14 mouse cellular contexts compared by ENCODE assay signal in genomic region chr10:96571176-96571575, GRCm38 (mm10). TPM values are rescaled to one million over a fixed set of nuclear protein-coding genes. Genes with fewer than 3 reads are reported as not detected.
A peak's percentile ranks its signal among the peaks of the same experiment; 100 is the strongest.
DNase-seq lines count a peak whose midpoint lies in the region; ATAC-seq lines count a peak whose summit lies in the region.
"Had no signal": no experiment of that assay in that cellular context is flagged by ENCODE, and none has a peak within 500 bp of the region (broad histone marks: within the 10 kb centered on the region; RNA-seq: fewer than 3 reads in every experiment).

No protein-coding gene starts in this region.

- DNase-seq in adipocyte (ENCODE audit: low spot score): peak; percentile 98
- peak; percentile 57 for DNase-seq in embryonic facial prominence, embryonic 14.5 days (ENCODE audit: low spot score)
- DNase-seq in kidney, postnatal 36 days: peak; percentile 11 to 12
- DNase-seq in heart, postnatal 36 days: no peak
- no peak for DNase-seq in cerebellum, postnatal 4 days (ENCODE audit: low spot score in 2 of 2)
- DNase-seq in right cerebral cortex, postnatal 4 days: no peak
- DNase-seq: cerebellum, adult 8-10 months; embryo, embryonic 11 days; lung, embryonic 14.5 days had no signal

- no peak overlapping the region for H3K4me3 ChIP-seq in hindbrain, embryonic 12.5 days
- no peak overlapping the region for H3K4me3 ChIP-seq in hindbrain, embryonic 13.5 days
- no peak overlapping the region for H3K4me3 ChIP-seq in embryonic facial prominence, embryonic 14.5 days (ENCODE audit: low read depth, low read length)
- H3K4me3 ChIP-seq: forebrain, embryonic 10.5 days; limb, embryonic 13.5 days had no signal

- WGBS in hindbrain, embryonic 12.5 days: 48% methylated on average over 4 of the region's 4 CpGs
- WGBS in hindbrain, embryonic 13.5 days: 59% methylated on average over 4 of the region's 4 CpGs
- 44% methylated on average over 4 of the region's 4 CpGs for WGBS in embryonic facial prominence, embryonic 14.5 days

- no peaks in the 10 kb centered on the region for H3K27me3 ChIP-seq in hindbrain, embryonic 12.5 days
- no peaks in the 10 kb centered on the region for H3K27me3 ChIP-seq in hindbrain, embryonic 13.5 days
- H3K27me3 ChIP-seq in embryonic facial prominence, embryonic 14.5 days (replicated peaks; ENCODE audit: control insufficient read depth, insufficient read depth, low read length): no peaks in the 10 kb centered on the region
- H3K27me3 ChIP-seq: limb, embryonic 13.5 days had no signal

- H3K9me3 ChIP-seq in hindbrain, embryonic 12.5 days (replicated peaks): 0 out of 2 replicates have a peak, but pooled peaks cover 5% of the 10 kb centered on the region
- no peaks in the 10 kb centered on the region for H3K9me3 ChIP-seq in hindbrain, embryonic 13.5 days
- 0 out of 2 replicates have a peak, but pooled peaks cover 4% of the 10 kb centered on the region for H3K9me3 ChIP-seq in embryonic facial prominence, embryonic 14.5 days (ENCODE audit: control insufficient read depth, low read length)
- H3K9me3 ChIP-seq: forebrain, embryonic 10.5 days; limb, embryonic 13.5 days had no signal

- H3K36me3 ChIP-seq in hindbrain, embryonic 12.5 days: no peaks in the 10 kb centered on the region
- no peaks in the 10 kb centered on the region for H3K36me3 ChIP-seq in hindbrain, embryonic 13.5 days
- H3K36me3 ChIP-seq in embryonic facial prominence, embryonic 14.5 days (ENCODE audit: control insufficient read depth, insufficient read depth, low read length): no peaks in the 10 kb centered on the region
- H3K36me3 ChIP-seq: forebrain, embryonic 10.5 days; G1E; limb, embryonic 13.5 days had no signal

- H3K4me1 ChIP-seq in hindbrain, embryonic 12.5 days: peaks cover 8% of the 10 kb centered on the region
- H3K4me1 ChIP-seq in hindbrain, embryonic 13.5 days (replicated peaks): peaks cover 8% of the 10 kb centered on the region
- H3K4me1 ChIP-seq in embryonic facial prominence, embryonic 14.5 days (ENCODE audit: control insufficient read depth, insufficient read depth, low read length): 0 out of 2 replicates have a peak, but pooled peaks cover 8% of the 10 kb centered on the region

- H3K9ac ChIP-seq in hindbrain, embryonic 12.5 days: no peak overlapping the region
- no peak overlapping the region for H3K9ac ChIP-seq in hindbrain, embryonic 13.5 days
- H3K9ac ChIP-seq in embryonic facial prominence, embryonic 14.5 days (ENCODE audit: low read depth, low read length): no peak overlapping the region
- H3K9ac ChIP-seq: limb, embryonic 13.5 days; lung, embryonic 14.5 days had no signal

- H3K4me2 ChIP-seq in hindbrain, embryonic 12.5 days (replicated peaks): no peak overlapping the region
- no peak overlapping the region for H3K4me2 ChIP-seq in hindbrain, embryonic 13.5 days
- H3K4me2 ChIP-seq in embryonic facial prominence, embryonic 14.5 days (ENCODE audit: low read depth, low read length): no peak overlapping the region
- H3K4me2 ChIP-seq: limb, embryonic 13.5 days; lung, embryonic 14.5 days had no signal

- H3K27ac ChIP-seq in hindbrain, embryonic 12.5 days: 0 out of 2 replicates have a peak overlapping the region, but pooled peaks have one; percentile 30
- no peak overlapping the region for H3K27ac ChIP-seq in hindbrain, embryonic 13.5 days
- peak overlapping the region; percentile 44; the same call in 1 of the 2 replicates for H3K27ac ChIP-seq in embryonic facial prominence, embryonic 14.5 days (replicated peaks; ENCODE audit: low read depth, low read length)
- H3K27ac ChIP-seq: forebrain, embryonic 10.5 days; limb, embryonic 13.5 days had no signal

- intact Hi-C loops in heart, postnatal 36 days (cut with DNase I): no loop called here

- no peak for ATAC-seq in hindbrain, embryonic 12.5 days (ENCODE audit: low FRiP score)
- no peak for ATAC-seq in hindbrain, embryonic 13.5 days (ENCODE audit: low FRiP score)
- no peak for ATAC-seq in embryonic facial prominence, embryonic 14.5 days (ENCODE audit: low read depth)

RNA-seq across cellular contexts. Expression of gene Btg1, which starts 45.6 kb away (rescaled TPM):
- polyA plus RNA-seq in hindbrain, embryonic 12.5 days (2016; fragmentation: Nextera tagmentation; extraction: Ambion mirVana): 69.1 and 69.6 TPM in 2 replicates
- polyA plus RNA-seq in hindbrain, embryonic 13.5 days (2015; fragmentation: Nextera tagmentation; extraction: Ambion mirVana): 51.8 and 52.7 TPM in 2 replicates
- polyA plus RNA-seq in embryonic facial prominence, embryonic 14.5 days (2014; fragmentation: Nextera tagmentation; extraction: Ambion mirVana): 83.2 and 87.3 TPM in 2 replicates
- total RNA-seq in heart, postnatal 36 days (2021): 10 to 100 TPM; 45.9 to 54.3 TPM

Comparison
In these comparisons a context has a peak if more than half of its experiments do, and no peak if none do; other contexts are left out.
1. DNase-seq: peak in adipocyte (single experiment), embryonic facial prominence, embryonic 14.5 days (single experiment) and kidney, postnatal 36 days (2 of 2); none in heart, postnatal 36 days (0 of 2), cerebellum, postnatal 4 days (0 of 2) and right cerebral cortex, postnatal 4 days (single experiment).